Mouse (Mus musculus) adrenal gland, adult (tissue): ENCODE results near the gene Mmp19.

Experiments
- DNase-seq, 2 experiments: peaks; one replicate each; pipeline ENCODE4 v3.0.0; 2022 to 2023; ENCODE audit warnings: low spot score in 1 of 2; ENCODE audit not compliant: inconsistent age in 2 of 2

Mmp19 gene

DNA sequence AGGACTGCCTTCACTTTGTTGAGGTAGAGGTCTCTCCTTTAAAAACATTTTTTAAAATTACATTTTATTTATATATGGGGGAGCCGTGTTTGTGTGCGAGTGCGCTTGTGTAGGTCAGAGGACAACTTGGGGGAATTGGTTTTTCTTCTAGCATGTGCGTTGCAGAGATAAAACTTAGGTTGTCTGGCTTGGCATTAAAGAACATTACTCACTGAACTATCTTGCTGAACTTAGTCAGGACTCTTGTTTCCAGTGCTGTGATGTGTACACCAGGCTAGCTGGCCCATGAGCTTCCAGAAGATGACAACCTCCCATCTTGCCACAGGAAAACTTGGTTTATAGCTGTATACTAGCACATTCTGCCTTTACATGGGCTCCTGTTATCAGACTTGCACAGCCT, 56.0 kb downstream of the Mmp19 start:
- no peak for DNase-seq

- no peak for DNase-seq
Observed at GRCm38 (mm10) chr10:128848426-128848825, 57.7 kb downstream of the Mmp19 start.

- DNase-seq = no peak
Observed at GRCm38 (mm10) chr10:128850339-128850738, 59.6 kb downstream of the Mmp19 start.
